Mouse (Mus musculus): ENCODE measurements around the gene Ccdc144b. TPM values are rescaled to one million over a fixed set of nuclear protein-coding genes. Genes with fewer than 3 reads are reported as not detected.

Ccdc144b gene
- polyA plus RNA-seq (2016; fragmentation: Nextera tagmentation; extraction: Ambion mirVana) = not detected in 2 replicates

- no peaks in the 10 kb centered on the region for H3K27me3 ChIP-seq (ENCODE audit: poor library complexity, severe bottlenecking)
- no peaks in the 10 kb centered on the region for H3K4me1 ChIP-seq
- 94% methylated on average over 6 of the region's 6 CpGs for WGBS
- H3K36me3 ChIP-seq (replicated peaks) = no peaks in the 10 kb centered on the region
- H3K4me3 ChIP-seq = no peak within 1 kb of the TSS
- no peak for DNase-seq (ENCODE audit: extremely low spot score, low spot score)
- no peaks in the 10 kb centered on the region for H3K9me3 ChIP-seq
- H3K27ac ChIP-seq = no peak within 1 kb of the TSS
These were observed at the start of gene Ccdc144b for GRCm38 (mm10) chr3:36053447-36053846. Gene Ccdc144b (minus strand): TSS chr3:36053547.

GRCm38 (mm10) chr3:36095371-36095770 is 42.0 kb upstream of the Ccdc144b start:
- Histone ChIP-seq H3K27ac (no peak overlapping the region), H3K9me3 (no peaks in the 10 kb centered on the region), H3K36me3 (replicated peaks) (peaks cover 36% of the 10 kb centered on the region), H3K4me1 (no peaks in the 10 kb centered on the region), H3K27me3 (ENCODE audit: poor library complexity, severe bottlenecking) (no peaks in the 10 kb centered on the region), H3K4me3 (no peak overlapping the region)
- DNase-seq (ENCODE audit: extremely low spot score, low spot score) = no peak
- WGBS = 93% methylated on average over 2 of the region's 2 CpGs

GRCm38 (mm10) chr3:36087591-36087990 is 34.2 kb upstream of the Ccdc144b start:
- 94% methylated on average over 9 of the region's 9 CpGs for WGBS
- no peak for DNase-seq (ENCODE audit: extremely low spot score, low spot score)
- H3K36me3 ChIP-seq (replicated peaks) = peaks cover 91% of the 10 kb centered on the region

DNA sequence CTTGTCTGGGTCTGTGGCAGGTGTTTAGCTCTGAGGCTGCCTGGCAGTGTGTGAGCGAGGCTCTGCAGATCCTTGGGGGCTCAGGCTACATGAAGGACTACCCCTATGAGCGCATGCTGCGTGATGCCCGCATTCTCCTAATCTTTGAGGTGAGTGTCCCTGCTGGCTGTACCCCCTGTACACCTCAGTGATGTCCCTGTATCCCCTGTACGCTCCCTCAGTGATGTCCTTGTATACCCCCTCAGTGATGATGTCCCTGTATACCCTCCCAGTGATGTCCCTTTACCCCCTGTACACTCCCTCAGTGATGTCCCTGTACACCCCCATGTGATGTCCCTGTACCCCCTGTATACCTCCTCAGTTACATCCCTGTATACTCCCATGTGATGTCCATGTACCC is 32.0 kb upstream of the Ccdc144b start:
- H3K4me1 ChIP-seq = no peaks in the 10 kb centered on the region
- DNase-seq (ENCODE audit: extremely low spot score, low spot score) = no peak
- no peak overlapping the region for H3K4me3 ChIP-seq
- H3K9me3 ChIP-seq = no peaks in the 10 kb centered on the region
- WGBS = 97% methylated on average over 5 of the region's 5 CpGs
- H3K27me3 ChIP-seq (ENCODE audit: poor library complexity, severe bottlenecking) = no peaks in the 10 kb centered on the region
- H3K27ac ChIP-seq = no peak overlapping the region
- peaks cover 96% of the 10 kb centered on the region for H3K36me3 ChIP-seq (replicated peaks)

More at GRCm38 (mm10) chr3:36087591-36087990, 34.2 kb upstream of the Ccdc144b start:
- H3K4me3 ChIP-seq = no peak overlapping the region
- no peak overlapping the region for H3K27ac ChIP-seq
- no peaks in the 10 kb centered on the region for H3K4me1 ChIP-seq
- H3K27me3 ChIP-seq (ENCODE audit: poor library complexity, severe bottlenecking) = no peaks in the 10 kb centered on the region
- H3K9me3 ChIP-seq = no peaks in the 10 kb centered on the region

DNA sequence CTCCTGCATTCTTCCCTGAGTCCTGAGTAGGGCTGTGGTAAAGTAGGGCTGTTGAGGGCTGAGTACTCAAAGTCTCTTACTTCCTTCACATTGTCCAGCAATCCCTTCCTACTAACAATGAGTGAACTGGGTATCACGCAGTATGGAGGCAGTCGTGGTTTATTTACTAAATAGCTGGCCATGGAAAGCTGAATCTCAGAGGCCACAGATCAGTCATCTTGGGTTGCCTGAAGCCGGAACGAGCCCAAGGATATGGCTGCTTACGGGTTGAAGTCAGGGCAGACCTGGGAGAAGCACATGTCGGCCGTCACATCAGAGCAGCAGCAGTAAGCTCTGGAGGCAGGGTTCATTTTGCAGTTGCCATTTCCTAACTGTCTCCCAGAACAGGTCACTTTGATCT is 30.0 kb upstream of the Ccdc144b start:
- no peak for DNase-seq (ENCODE audit: extremely low spot score, low spot score)
- 92% methylated on average over 7 of the region's 7 CpGs for WGBS
- peaks cover 96% of the 10 kb centered on the region for H3K36me3 ChIP-seq (replicated peaks)

GRCm38 (mm10) chr3:36082843-36083242 is 29.5 kb upstream of the Ccdc144b start:
- Histone ChIP-seq H3K4me3 (no peak overlapping the region), H3K4me1 (no peaks in the 10 kb centered on the region), H3K36me3 (replicated peaks) (peaks cover 96% of the 10 kb centered on the region), H3K27ac (no peak overlapping the region), H3K9me3 (no peaks in the 10 kb centered on the region), H3K27me3 (ENCODE audit: poor library complexity, severe bottlenecking) (no peaks in the 10 kb centered on the region)
- WGBS = 95% methylated on average over 4 of the region's 4 CpGs
- no peak for DNase-seq (ENCODE audit: extremely low spot score, low spot score)

More for the DNA sequence above, 30.0 kb upstream of the Ccdc144b start:
- Histone ChIP-seq H3K4me1 (no peaks in the 10 kb centered on the region), H3K27ac (no peak overlapping the region), H3K27me3 (ENCODE audit: poor library complexity, severe bottlenecking) (no peaks in the 10 kb centered on the region), H3K9me3 (no peaks in the 10 kb centered on the region), H3K4me3 (no peak overlapping the region)

- Histone ChIP-seq H3K27ac (no peak overlapping the region), H3K9me3 (no peaks in the 10 kb centered on the region), H3K4me1 (no peaks in the 10 kb centered on the region), H3K36me3 (replicated peaks) (peaks cover 96% of the 10 kb centered on the region), H3K27me3 (ENCODE audit: poor library complexity, severe bottlenecking) (no peaks in the 10 kb centered on the region), H3K4me3 (no peak overlapping the region)
- no peak for DNase-seq (ENCODE audit: extremely low spot score, low spot score)
- 94% methylated on average over 5 of the region's 5 CpGs for WGBS
These were observed 27.4 kb upstream of the Ccdc144b start for GRCm38 (mm10) chr3:36080741-36081140.

GRCm38 (mm10) chr3:36079886-36080285 is 26.5 kb upstream of the Ccdc144b start:
- Histone ChIP-seq H3K27ac (no peak overlapping the region), H3K4me1 (no peaks in the 10 kb centered on the region), H3K9me3 (no peaks in the 10 kb centered on the region), H3K36me3 (replicated peaks) (peaks cover 96% of the 10 kb centered on the region), H3K4me3 (no peak overlapping the region), H3K27me3 (ENCODE audit: poor library complexity, severe bottlenecking) (no peaks in the 10 kb centered on the region)
- WGBS = 89% methylated on average over 5 of the region's 5 CpGs
- no peak for DNase-seq (ENCODE audit: extremely low spot score, low spot score)

- no peak overlapping the region for H3K27ac ChIP-seq
- no peaks in the 10 kb centered on the region for H3K9me3 ChIP-seq
- no peaks in the 10 kb centered on the region for H3K27me3 ChIP-seq (ENCODE audit: poor library complexity, severe bottlenecking)
- H3K4me1 ChIP-seq = no peaks in the 10 kb centered on the region
- WGBS = 93% methylated on average over 3 of the region's 3 CpGs
- peaks cover 92% of the 10 kb centered on the region for H3K36me3 ChIP-seq (replicated peaks)
- DNase-seq (ENCODE audit: extremely low spot score, low spot score) = no peak
- H3K4me3 ChIP-seq = no peak overlapping the region
These were observed 24.0 kb upstream of the Ccdc144b start for GRCm38 (mm10) chr3:36077386-36077785.

GRCm38 (mm10) chr3:36075466-36075865 is 22.1 kb upstream of the Ccdc144b start:
- WGBS = 94% methylated on average over 6 of the region's 6 CpGs
- Histone ChIP-seq H3K9me3 (no peaks in the 10 kb centered on the region), H3K27ac (no peak overlapping the region), H3K36me3 (replicated peaks) (peaks cover 83% of the 10 kb centered on the region), H3K4me1 (no peaks in the 10 kb centered on the region), H3K27me3 (ENCODE audit: poor library complexity, severe bottlenecking) (no peaks in the 10 kb centered on the region), H3K4me3 (no peak overlapping the region)
- DNase-seq (ENCODE audit: extremely low spot score, low spot score) = no peak

DNA sequence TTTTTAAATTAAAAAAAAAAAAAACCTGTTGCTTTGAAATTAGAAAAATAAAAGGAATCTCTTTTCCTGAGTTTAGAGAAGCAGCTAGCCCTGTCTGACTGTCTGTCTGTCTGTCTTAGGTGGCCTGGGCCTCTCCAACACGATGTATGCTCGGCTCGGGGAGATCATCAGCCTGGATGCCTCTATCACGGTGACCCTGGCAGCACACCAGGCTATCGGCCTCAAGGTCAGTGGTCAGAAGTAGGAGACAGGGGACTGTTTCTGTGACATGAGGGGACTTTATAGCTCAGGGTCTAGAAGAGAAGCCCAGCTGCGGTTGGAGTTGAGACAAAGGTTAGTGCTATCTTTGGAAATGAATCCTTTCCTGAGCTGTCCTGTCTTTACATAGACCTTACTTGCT is 20.9 kb upstream of the Ccdc144b start:
- WGBS = 93% methylated on average over 6 of the region's 6 CpGs
- Histone ChIP-seq H3K4me3 (no peak overlapping the region), H3K4me1 (no peaks in the 10 kb centered on the region), H3K9me3 (no peaks in the 10 kb centered on the region), H3K27me3 (ENCODE audit: poor library complexity, severe bottlenecking) (no peaks in the 10 kb centered on the region), H3K27ac (no peak overlapping the region), H3K36me3 (replicated peaks) (peaks cover 77% of the 10 kb centered on the region)
- no peak for DNase-seq (ENCODE audit: extremely low spot score, low spot score)

DNA sequence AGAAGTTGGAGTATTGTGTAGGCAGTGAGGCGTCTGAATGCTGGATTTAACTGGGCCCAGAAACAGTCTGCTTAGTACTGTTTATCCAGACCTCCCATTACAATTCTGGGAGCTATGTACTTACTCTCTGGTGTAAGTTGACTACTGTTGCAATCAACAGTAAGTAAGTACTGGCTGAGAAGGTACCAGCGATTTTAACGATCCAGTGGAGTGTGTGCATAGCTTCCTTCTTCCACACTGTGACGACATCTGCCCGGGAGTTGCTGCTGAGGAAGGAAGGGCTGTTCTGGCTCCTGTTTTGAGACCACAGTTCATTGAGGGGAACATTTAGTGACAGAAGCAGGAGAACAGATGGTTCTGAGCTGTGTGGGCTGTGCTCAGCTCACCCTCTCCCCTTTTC is 17.7 kb upstream of the Ccdc144b start:
- peaks cover 16% of the 10 kb centered on the region for H3K4me1 ChIP-seq
- H3K36me3 ChIP-seq (replicated peaks) = peaks cover 46% of the 10 kb centered on the region
- H3K27ac ChIP-seq = no peak overlapping the region
- 95% methylated on average over 5 of the region's 5 CpGs for WGBS
- H3K9me3 ChIP-seq = no peaks in the 10 kb centered on the region
- H3K27me3 ChIP-seq (ENCODE audit: poor library complexity, severe bottlenecking) = no peaks in the 10 kb centered on the region
- DNase-seq (ENCODE audit: extremely low spot score, low spot score) = no peak
- no peak overlapping the region for H3K4me3 ChIP-seq

GRCm38 (mm10) chr3:36070436-36070835 is 17.1 kb upstream of the Ccdc144b start:
- Histone ChIP-seq H3K4me1 (peaks cover 18% of the 10 kb centered on the region), H3K27ac (no peak overlapping the region), H3K9me3 (no peaks in the 10 kb centered on the region), H3K27me3 (ENCODE audit: poor library complexity, severe bottlenecking) (no peaks in the 10 kb centered on the region), H3K4me3 (no peak overlapping the region), H3K36me3 (replicated peaks) (peaks cover 39% of the 10 kb centered on the region)
- DNase-seq (ENCODE audit: extremely low spot score, low spot score) = no peak
- WGBS = 93% methylated on average over 4 of the region's 4 CpGs

GRCm38 (mm10) chr3:36067731-36068130 is 14.4 kb upstream of the Ccdc144b start:
- no peak overlapping the region for H3K4me3 ChIP-seq
- H3K36me3 ChIP-seq (replicated peaks) = peaks cover 17% of the 10 kb centered on the region
- no peaks in the 10 kb centered on the region for H3K9me3 ChIP-seq
- 0 out of 2 replicates have a peak, but pooled peaks cover 5% of the 10 kb centered on the region for H3K27me3 ChIP-seq (ENCODE audit: poor library complexity, severe bottlenecking)
- 92% methylated on average over 6 of the region's 6 CpGs for WGBS
- H3K4me1 ChIP-seq = peaks cover 21% of the 10 kb centered on the region
- no peak overlapping the region for H3K27ac ChIP-seq
- DNase-seq (ENCODE audit: extremely low spot score, low spot score) = no peak

Data from forebrain, embryonic 10.5 days (tissue).